Mouse (Mus musculus) heart, adult 2 months (tissue): Measurements from ENCODE around the gene Atpif1. TPM values are rescaled to one million over a fixed set of nuclear protein-coding genes. Genes with fewer than 3 reads are reported as not detected.

Source experiments
- DNase-seq, 2 experiments: peaks; one replicate each; pipeline ENCODE4 v3.0.0; 2021
- H3K27ac ChIP-seq: fragments of 200-600 bp; 2 replicates; pipeline ENCODE4 v1.8.1; 2022
- H3K27me3 ChIP-seq: fragments of 200-500 bp; 2 replicates; pipeline ENCODE4 v1.6.1; 2012; ENCODE audit warnings: mild to moderate bottlenecking, low read length, inconsistent platforms, mixed read lengths; ENCODE audit not compliant: control insufficient read depth, insufficient read depth
- H3K36me3 ChIP-seq: fragments of 200-500 bp; 2 replicates; pipeline ENCODE4 v1.6.1; 2012; ENCODE audit warnings: low read length, inconsistent platforms; ENCODE audit not compliant: control insufficient read depth, insufficient read depth
- H3K4me1 ChIP-seq: fragments of 200-500 bp; 2 replicates; pipeline ENCODE4 v1.6.1; 2011; ENCODE audit warnings: low read length; ENCODE audit not compliant: control insufficient read depth, insufficient read depth
- H3K4me3 ChIP-seq: fragments of 200-600 bp; 2 replicates; pipeline ENCODE4 v1.8.1; 2022
- H3K79me2 ChIP-seq: fragments of 200-500 bp; replicated peaks from 2 replicates; pipeline ENCODE4 v1.6.1; 2012; ENCODE audit warnings: mild to moderate bottlenecking, inconsistent platforms, low read length, moderate library complexity, mixed read lengths; ENCODE audit not compliant: control insufficient read depth, insufficient read depth
- H3K9ac ChIP-seq: fragments of 200-500 bp; 2 replicates; pipeline ENCODE4 v1.6.1; 2012; ENCODE audit warnings: low read depth, mild to moderate bottlenecking, control low read depth, inconsistent platforms, low read length, mixed read lengths
- CTCF ChIP-seq: fragments of 200-600 bp; IDR thresholded peaks from 2 replicates; pipeline ENCODE4 v1.8.1; 2022; ENCODE audit warnings: antibody characterized with exemption, mild to moderate bottlenecking, moderate library complexity
- EP300 ChIP-seq: fragments of 200-500 bp; IDR thresholded peaks from 2 replicates; pipeline ENCODE4 v1.6.1; 2011; ENCODE audit warnings: low read depth, low read length, control low read depth; ENCODE audit not compliant: insufficient read depth
- POLR2A ChIP-seq: fragments of 200-500 bp; IDR thresholded peaks from 2 replicates; pipeline ENCODE4 v1.6.1; 2011; ENCODE audit warnings: mild to moderate bottlenecking, low read depth, low read length, control low read depth; ENCODE audit not compliant: insufficient read depth
- WGBS: fragments of 180-500 bp; shearing (Covaris S2); methylation state at CpG from one replicate; pipeline ENCODE4 v1.1.7; 2018; 5-methylcytosine and 5-hydroxymethylcytosine counted together
- intact Hi-C: fragments of 180-260 bp; cut with DNase I; formaldehyde crosslinking; loops from one replicate; pipeline ENCODE4 v1.15.1; 2025
- long read RNA-seq: library from polyadenylated mRNA; stranded (forward); transcript quantifications from one replicate; pipeline ENCODE4 v2.0.0, GENCODE M21; 2021
- polyA plus RNA-seq: library from polyadenylated mRNA; depleted of rRNA; stranded (reverse); fragments of >200 nt; gene quantifications from 2 replicates; pipeline ENCODE4 v1.2.3, GENCODE M21; 2012; rRNA removed
- total RNA-seq, 2 experiments: library from RNA; stranded (reverse); gene quantifications; 2 replicates each; pipeline ENCODE4 v1.2.3; 2021

Gene Atpif1
- total RNA-seq (100 to 1,000 TPM; 287 to 299 TPM), polyA plus RNA-seq (146 and 164 TPM in 2 replicates)
- long read RNA-seq, transcript Atpif1-201 (3 exons, 539 nt), result major isoform, 183 of 183 reads
- long read RNA-seq, partial matches to known transcripts, result 0 of 183 reads
- long read RNA-seq, other reads (novel, unspliced or antisense), result 0 of 183 reads

GRCm38 (mm10) chr4:132532981-132533916, at the start of gene Atpif1:
Atpif1 (minus strand) TSS chr4:132533659.
- intact Hi-C loops, result loop anchor here (2.0 kb wide), 1 partner anchor 18 kb away; no protein-coding TSS in a partner anchor

GRCm38 (mm10) chr4:132574809-132575347, 41.4 kb upstream of the Atpif1 start:
- Histone ChIP-seq H3K27me3 (no peaks in the 10 kb centered on the region), H3K4me3 (no peak overlapping the region), H3K9ac (no peak overlapping the region), H3K4me1 (peaks cover 6% of the 10 kb centered on the region), H3K27ac (no peak overlapping the region), H3K36me3 (no peaks in the 10 kb centered on the region), H3K79me2 (no peaks in the 10 kb centered on the region)
- no peak for DNase-seq
- TF ChIP-seq EP300 (no peak), POLR2A (no peak), CTCF (no peak)
- 90% methylated on average over 1 of the region's 1 CpGs for WGBS
- intact Hi-C loops, result loop anchor here (5.0 kb wide), 1 partner anchor 42 kb away; no protein-coding TSS in a partner anchor

More at GRCm38 (mm10) chr4:132532981-132533916, at the start of gene Atpif1:
- H3K4me3 ChIP-seq, result peak within 1 kb of the TSS; percentile 90
- peak; percentile 89 to 93 for DNase-seq
- H3K27ac ChIP-seq, result peak within 1 kb of the TSS; percentile 71
- peaks cover 6% of the 10 kb centered on the region for H3K4me1 ChIP-seq
- H3K27me3 ChIP-seq, result no peaks in the 10 kb centered on the region
- H3K9ac ChIP-seq, result peak within 1 kb of the TSS; percentile 90
- TF ChIP-seq EP300, result 0 out of 2 replicates have a peak, but pooled peaks have one; percentile 37
- no peak for TF ChIP-seq CTCF
- TF ChIP-seq POLR2A, result peak; percentile 93
- peaks cover 8% of the 10 kb centered on the region for H3K79me2 ChIP-seq
- H3K36me3 ChIP-seq, result peaks cover 5% of the 10 kb centered on the region
- under 1% methylated on average over 60 of the region's 63 CpGs for WGBS

GRCm38 (mm10) chr4:132573327-132573726, 39.9 kb upstream of the Atpif1 start:
- intact Hi-C loops, result loop anchor here (5.0 kb wide), 1 partner anchor 44 kb away; no protein-coding TSS in a partner anchor

GRCm38 (mm10) chr4:132571190-132571589, 37.7 kb upstream of the Atpif1 start:
- Histone ChIP-seq H3K4me3 (no peak overlapping the region), H3K79me2 (no peaks in the 10 kb centered on the region), H3K27me3 (no peaks in the 10 kb centered on the region), H3K4me1 (peaks cover 6% of the 10 kb centered on the region), H3K27ac (no peak overlapping the region), H3K36me3 (no peaks in the 10 kb centered on the region), H3K9ac (no peak overlapping the region)
- TF ChIP-seq EP300 (no peak), CTCF (no peak), POLR2A (no peak)
- 90% methylated on average over 9 of the region's 9 CpGs for WGBS
- intact Hi-C loops, result loop anchor here (5.0 kb wide), 1 partner anchor 46 kb away; no protein-coding TSS in a partner anchor
- no peak for DNase-seq

More at GRCm38 (mm10) chr4:132573327-132573726, 39.9 kb upstream of the Atpif1 start:
- no peak for TF ChIP-seq EP300
- no peak for TF ChIP-seq POLR2A
- TF ChIP-seq CTCF, result no peak
- peaks cover 6% of the 10 kb centered on the region for H3K4me1 ChIP-seq
- H3K27me3 ChIP-seq, result no peaks in the 10 kb centered on the region
- no peaks in the 10 kb centered on the region for H3K79me2 ChIP-seq
- H3K36me3 ChIP-seq, result no peaks in the 10 kb centered on the region
- 15% methylated on average over 11 of the region's 11 CpGs for WGBS
- DNase-seq, result peak in 1 of 2 experiments; percentile 41
- no peak overlapping the region for H3K4me3 ChIP-seq
- H3K27ac ChIP-seq, result peak overlapping the region; percentile 55
- 0 out of 2 replicates have a peak overlapping the region, but pooled peaks have one; percentile 6 for H3K9ac ChIP-seq

GRCm38 (mm10) chr4:132569115-132569514, 35.7 kb upstream of the Atpif1 start:
- Histone ChIP-seq H3K79me2 (no peaks in the 10 kb centered on the region), H3K4me1 (peaks cover 6% of the 10 kb centered on the region), H3K9ac (no peak overlapping the region), H3K27ac (no peak overlapping the region), H3K27me3 (no peaks in the 10 kb centered on the region), H3K36me3 (no peaks in the 10 kb centered on the region), H3K4me3 (no peak overlapping the region)
- no peak for DNase-seq
- 97% methylated on average over 5 of the region's 5 CpGs for WGBS
- intact Hi-C loops, result no loop called here
- TF ChIP-seq POLR2A (no peak), EP300 (no peak), CTCF (peak; percentile 58)
